Mouse (Mus musculus) liver, adult 2 months (tissue): ENCODE measurements around the gene Efna2. TPM values are rescaled to one million over a fixed set of nuclear protein-coding genes. Genes with fewer than 3 reads are reported as not detected.

ENCODE experiments used
- DNase-seq: peaks from one replicate; pipeline ENCODE4 v3.0.0-alpha.2; 2011; ENCODE audit warnings: low read depth, low spot score; ENCODE audit errors: extremely low read depth
- H3K27ac ChIP-seq: fragments of 200-500 bp; replicated peaks from 2 replicates; pipeline ENCODE4 v1.5.1; 2012; ENCODE audit warnings: low read depth, mild to moderate bottlenecking, control low read depth, inconsistent platforms, low read length; ENCODE audit not compliant: insufficient read depth
- H3K27me3 ChIP-seq: fragments of 200-500 bp; 2 replicates; pipeline ENCODE4 v1.6.1; 2012; ENCODE audit warnings: mild to moderate bottlenecking, moderate library complexity, low read length, inconsistent platforms; ENCODE audit not compliant: control insufficient read depth, insufficient read depth
- H3K36me3 ChIP-seq: fragments of 200-500 bp; 2 replicates; pipeline ENCODE4 v1.6.1; 2012; ENCODE audit warnings: low read length, inconsistent platforms; ENCODE audit not compliant: control insufficient read depth, insufficient read depth
- H3K4me1 ChIP-seq: fragments of 200-500 bp; 2 replicates; pipeline ENCODE4 v1.6.1; 2011; ENCODE audit warnings: low read length; ENCODE audit not compliant: control insufficient read depth, insufficient read depth
- H3K4me3 ChIP-seq: fragments of 200-500 bp; 2 replicates; pipeline ENCODE4 v1.5.1; 2011; ENCODE audit warnings: low read depth, mild to moderate bottlenecking, control low read depth, low read length, moderate library complexity; ENCODE audit not compliant: insufficient read depth
- H3K79me2 ChIP-seq: fragments of 200-500 bp; 2 replicates; pipeline ENCODE4 v1.6.1; 2012; ENCODE audit warnings: inconsistent platforms, mild to moderate bottlenecking, low read length, moderate library complexity; ENCODE audit not compliant: control insufficient read depth, insufficient read depth
- H3K9ac ChIP-seq: fragments of 200-500 bp; 2 replicates; pipeline ENCODE4 v1.6.1; 2012; ENCODE audit warnings: low read depth, mild to moderate bottlenecking, control low read depth, inconsistent platforms, low read length
- CTCF ChIP-seq: fragments of 200-500 bp; IDR thresholded peaks from 2 replicates; pipeline ENCODE4 v1.5.1; 2011; ENCODE audit warnings: low read depth, low read length, control low read depth
- POLR2A ChIP-seq: fragments of 200-500 bp; IDR thresholded peaks from 2 replicates; pipeline ENCODE4 v1.6.1; 2011; ENCODE audit warnings: low read length, control low read depth; ENCODE audit not compliant: insufficient read depth; ENCODE audit errors: extremely low read depth
- whole genome bisulfite sequencing: fragments of 180-500 bp; shearing (Covaris S2); methylation state at CpG from one replicate; pipeline ENCODE4 v1.1.7; 2018; 5-methylcytosine and 5-hydroxymethylcytosine counted together
- polyA plus RNA-seq: library from polyadenylated mRNA; depleted of rRNA; stranded (reverse); fragments of >200 nt; gene quantifications from 2 replicates; pipeline ENCODE4 v1.2.3, GENCODE M21; 2012
- total RNA-seq: library from RNA; depleted of rRNA; stranded (reverse); fragments of >200 nt; gene quantifications from 2 replicates; pipeline ENCODE4 v1.2.3, GENCODE M21; 2014

The Efna2 gene
- total and polyA plus RNA-seq, 2 experiments, result under 0.01 to 0.26 TPM

GRCm38 (mm10) chr10:80193976-80194375 is 14.7 kb downstream of the Efna2 start:
- DNase-seq, result no peak
- H3K79me2 ChIP-seq, result no peaks in the 10 kb centered on the region
- H3K4me3 ChIP-seq, result no peak overlapping the region
- peaks cover 8% of the 10 kb centered on the region for H3K27me3 ChIP-seq
- H3K36me3 ChIP-seq, result no peaks in the 10 kb centered on the region
- H3K4me1 ChIP-seq, result no peaks in the 10 kb centered on the region
- H3K27ac ChIP-seq, result no peak overlapping the region
- TF ChIP-seq CTCF, result no peak
- WGBS, result 94% methylated on average over 6 of the region's 6 CpGs
- no peak overlapping the region for H3K9ac ChIP-seq

DNA sequence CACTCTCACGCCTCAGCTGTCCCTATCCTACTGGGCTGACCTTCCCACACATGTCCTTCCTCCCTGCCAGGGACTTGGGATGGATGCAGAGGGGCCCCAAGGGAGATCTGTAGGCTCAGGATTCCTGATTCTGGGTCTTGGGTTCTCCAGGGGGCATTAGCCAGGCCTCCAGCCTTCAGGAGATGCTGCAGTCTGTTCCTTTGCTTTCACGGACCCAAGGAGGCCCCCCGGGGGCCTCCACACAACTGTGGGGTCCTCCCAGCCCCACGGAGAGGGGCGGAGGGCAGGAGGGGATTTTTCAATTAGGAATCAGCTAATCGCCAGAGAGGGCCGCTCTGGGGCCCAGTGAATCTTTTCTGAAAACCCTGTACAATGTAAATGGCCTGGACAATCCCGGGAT is 15.2 kb downstream of the Efna2 start:
- 87% methylated on average over 8 of the region's 8 CpGs for WGBS
- no peaks in the 10 kb centered on the region for H3K79me2 ChIP-seq
- H3K27me3 ChIP-seq, result peaks cover 8% of the 10 kb centered on the region
- H3K27ac ChIP-seq, result no peak overlapping the region
- no peak overlapping the region for H3K4me3 ChIP-seq
- DNase-seq, result no peak
- H3K9ac ChIP-seq, result no peak overlapping the region
- no peaks in the 10 kb centered on the region for H3K36me3 ChIP-seq
- TF ChIP-seq CTCF (no peak), POLR2A (no peak)
- H3K4me1 ChIP-seq, result no peaks in the 10 kb centered on the region

- no peaks in the 10 kb centered on the region; the same call in 1 of the 2 replicates for H3K27me3 ChIP-seq
Observed at GRCm38 (mm10) chr10:80196167-80196566, 16.9 kb downstream of the Efna2 start.

GRCm38 (mm10) chr10:80196778-80197581 is 17.7 kb downstream of the Efna2 start:
- no peak overlapping the region for H3K27ac ChIP-seq
- no peak for DNase-seq
- no peaks in the 10 kb centered on the region for H3K27me3 ChIP-seq
- WGBS, result 87% methylated on average over 31 of the region's 33 CpGs
- H3K4me3 ChIP-seq, result no peak overlapping the region
- H3K9ac ChIP-seq, result no peak overlapping the region
- H3K4me1 ChIP-seq, result no peaks in the 10 kb centered on the region
- TF ChIP-seq POLR2A, result no peak
- no peak for TF ChIP-seq CTCF
- H3K79me2 ChIP-seq, result no peaks in the 10 kb centered on the region
- no peaks in the 10 kb centered on the region for H3K36me3 ChIP-seq

More at GRCm38 (mm10) chr10:80196167-80196566, 16.9 kb downstream of the Efna2 start:
- H3K36me3 ChIP-seq, result no peaks in the 10 kb centered on the region
- no peak for DNase-seq
- WGBS, result 97% methylated on average over 1 of the region's 1 CpGs
- no peaks in the 10 kb centered on the region for H3K4me1 ChIP-seq
- no peak overlapping the region for H3K4me3 ChIP-seq
- H3K9ac ChIP-seq, result no peak overlapping the region
- TF ChIP-seq POLR2A, result no peak
- no peaks in the 10 kb centered on the region for H3K79me2 ChIP-seq
- H3K27ac ChIP-seq, result no peak overlapping the region

GRCm38 (mm10) chr10:80199440-80200008 is 20.2 kb downstream of the Efna2 start:
- H3K79me2 ChIP-seq, result no peaks in the 10 kb centered on the region
- no peaks in the 10 kb centered on the region for H3K36me3 ChIP-seq
- H3K27ac ChIP-seq, result no peak overlapping the region
- no peaks in the 10 kb centered on the region for H3K4me1 ChIP-seq
- DNase-seq, result peak; percentile 68
- no peak for TF ChIP-seq POLR2A
- peak; percentile 95 for TF ChIP-seq CTCF
- H3K27me3 ChIP-seq, result no peaks in the 10 kb centered on the region
- WGBS, result 46% methylated on average over 3 of the region's 3 CpGs
- no peak overlapping the region for H3K9ac ChIP-seq
- no peak overlapping the region for H3K4me3 ChIP-seq

DNA sequence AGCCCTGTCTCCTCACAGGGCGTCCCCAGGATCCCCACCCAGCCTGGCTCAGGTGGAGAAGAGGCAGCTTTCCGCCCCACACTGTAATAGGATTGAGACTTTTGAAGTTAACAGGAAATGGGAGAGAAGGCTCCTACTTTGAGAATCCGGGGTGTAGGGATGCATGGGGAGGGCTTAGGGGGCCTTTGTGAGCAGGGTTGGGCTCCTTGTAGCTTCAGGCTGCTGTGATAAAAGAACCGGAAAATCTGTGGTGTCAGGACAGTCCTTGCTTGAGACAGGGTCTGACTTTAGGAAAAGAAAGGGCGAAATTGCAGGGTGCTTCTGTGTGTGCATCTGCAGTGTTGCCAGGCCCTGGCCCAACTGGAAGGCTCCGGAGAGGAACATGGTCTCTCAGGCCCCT is 21.2 kb downstream of the Efna2 start:
- TF ChIP-seq POLR2A (no peak), CTCF (no peak)
- Histone ChIP-seq H3K9ac (no peak overlapping the region), H3K79me2 (no peaks in the 10 kb centered on the region), H3K4me3 (no peak overlapping the region), H3K27ac (no peak overlapping the region), H3K36me3 (no peaks in the 10 kb centered on the region), H3K27me3 (no peaks in the 10 kb centered on the region), H3K4me1 (no peaks in the 10 kb centered on the region)
- no peak for DNase-seq
- WGBS, result 85% methylated on average over 6 of the region's 6 CpGs
